In genomic region chr1:132070659-132071058, GRCm38 (mm10) we compare ENCODE assay signal across 18 mouse cellular contexts.
"Had no signal": no experiment of that assay in that cellular context is flagged by ENCODE, and none has a peak within 500 bp of the region (broad histone marks: within the 10 kb centered on the region; RNA-seq: fewer than 3 reads in every experiment).

No protein-coding gene starts in this region.

- ATAC-seq: midbrain, embryonic 13.5 days; midbrain, embryonic 16.5 days had no signal

- H3K9ac ChIP-seq: lung, embryonic 14.5 days; midbrain, embryonic 13.5 days; neural tube, embryonic 13.5 days; neural tube, embryonic 15.5 days had no signal

- H3K9me3 ChIP-seq: midbrain, embryonic 10.5 days; midbrain, embryonic 13.5 days; neural tube, embryonic 13.5 days; neural tube, embryonic 15.5 days had no signal

- DNase-seq: lung, adult 18-20 months; lung, embryonic 14.5 days; lung, postnatal 10 days; lung, postnatal 4 days; retina, postnatal 1 day; right cerebral cortex, adult 18-20 months; right cerebral cortex, postnatal 25 days; right cerebral cortex, postnatal 4 days; spleen, adult 18-20 months; thymus, adult 18-20 months; thymus, postnatal 14 days; thymus, postnatal 36 days had no signal

- H3K4me2 ChIP-seq: lung, embryonic 14.5 days; midbrain, embryonic 13.5 days; neural tube, embryonic 13.5 days; neural tube, embryonic 15.5 days had no signal

- H3K4me3 ChIP-seq: midbrain, embryonic 10.5 days; midbrain, embryonic 13.5 days; myocyte; neural tube, embryonic 13.5 days; neural tube, embryonic 15.5 days had no signal

- H3K27ac ChIP-seq: midbrain, embryonic 10.5 days; midbrain, embryonic 13.5 days; neural tube, embryonic 13.5 days; neural tube, embryonic 15.5 days had no signal

- H3K36me3 ChIP-seq: midbrain, embryonic 10.5 days; midbrain, embryonic 13.5 days; neural tube, embryonic 13.5 days; neural tube, embryonic 15.5 days had no signal
